Mouse (Mus musculus): Measurements from ENCODE around the gene Orm3. TPM values are rescaled to one million over a fixed set of nuclear protein-coding genes. Genes with fewer than 3 reads are reported as not detected.

Orm3 gene
- total RNA-seq, 2 experiments from 2014 or later = not detected

GRCm38 (mm10) chr4:63398854-63399609 lies 43.1 kb downstream of the Orm3 start:
- intact Hi-C loops (cut with DNase I) = loop anchor here (2.0 kb wide), 1 partner anchor 24 kb away; no protein-coding TSS in a partner anchor
- no peak for DNase-seq (ENCODE audit: low spot score in 2 of 2)

GRCm38 (mm10) chr4:63399691-63400270 lies 43.8 kb downstream of the Orm3 start:
- DNase-seq (ENCODE audit: low spot score in 2 of 2) = no peak
- intact Hi-C loops (cut with DNase I) = loop anchor here (2.0 kb wide), 1 partner anchor 25 kb away; no protein-coding TSS in a partner anchor

GRCm38 (mm10) chr4:63400541-63401306 lies 44.8 kb downstream of the Orm3 start:
- DNase-seq (ENCODE audit: low spot score in 2 of 2) = no peak
- intact Hi-C loops (cut with DNase I) = no loop called here

GRCm38 (mm10) chr4:63401620-63402019 lies 45.7 kb downstream of the Orm3 start:
- intact Hi-C loops (cut with DNase I) = no loop called here
- DNase-seq (ENCODE audit: low spot score in 2 of 2) = no peak

- DNase-seq (ENCODE audit: low spot score in 2 of 2) = no peak
- intact Hi-C loops (cut with DNase I) = no loop called here
Observed at GRCm38 (mm10) chr4:63402056-63402455, 46.1 kb downstream of the Orm3 start.

- DNase-seq (ENCODE audit: low spot score in 2 of 2) = no peak
- intact Hi-C loops (cut with DNase I) = no loop called here
Observed at GRCm38 (mm10) chr4:63402558-63402957, 46.6 kb downstream of the Orm3 start.

GRCm38 (mm10) chr4:63403040-63403959 lies 47.3 kb downstream of the Orm3 start, which contains the start of gene Akna:
TSS of gene Akna (minus strand) at chr4:63403354.
- peak; percentile 60 to 72 for DNase-seq (ENCODE audit: low spot score in 2 of 2)
- intact Hi-C loops (cut with DNase I) = no loop called here

- DNase-seq (ENCODE audit: low spot score in 2 of 2) = no peak
- intact Hi-C loops (cut with DNase I) = no loop called here
Observed at GRCm38 (mm10) chr4:63404205-63404604, 48.2 kb downstream of the Orm3 start.

GRCm38 (mm10) chr4:63405051-63405450 lies 49.1 kb downstream of the Orm3 start:
- DNase-seq (ENCODE audit: low spot score in 2 of 2) = no peak
- intact Hi-C loops (cut with DNase I) = no loop called here

- intact Hi-C loops (cut with DNase I) = no loop called here
- DNase-seq (ENCODE audit: low spot score in 2 of 2) = no peak
Observed at GRCm38 (mm10) chr4:63405683-63406082, 49.7 kb downstream of the Orm3 start.

GRCm38 (mm10) chr4:63408247-63408646 lies 52.3 kb downstream of the Orm3 start:
- DNase-seq (ENCODE audit: low spot score in 2 of 2) = no peak
- intact Hi-C loops (cut with DNase I) = loop anchor here (2.0 kb wide), 1 partner anchor 39 kb away; no protein-coding TSS in a partner anchor

- peak in 1 of 2 experiments; percentile 43 for DNase-seq (ENCODE audit: low spot score in 2 of 2)
- intact Hi-C loops (cut with DNase I) = loop anchor here (2.0 kb wide), 1 partner anchor 40 kb away; no protein-coding TSS in a partner anchor
Observed at GRCm38 (mm10) chr4:63408649-63409048, 52.7 kb downstream of the Orm3 start.

Other genes with a start within 250 kb of the Orm3 start
- gene Ambp, start 201.4 kb upstream of the Orm3 start, total RNA-seq (2021) = not detected
- gene Kif12, start 184.0 kb upstream of the Orm3 start, total RNA-seq (2021) = not detected
- 1 to 10 TPM; 2.2 to 4.3 TPM for gene Col27a1, start 142.2 kb upstream of the Orm3 start, total RNA-seq (2021)
- not detected for gene Orm1, start 11.6 kb upstream of the Orm3 start, total RNA-seq (2021)
- gene Orm2, start 6.3 kb downstream of the Orm3 start, total RNA-seq (2021) = not detected
- gene Akna, start 47.2 kb downstream of the Orm3 start, total RNA-seq (2021) = 1 to 10 TPM; 2.5 to 4.4 TPM
- 10 to 100 TPM; 41.5 to 50.6 TPM for gene Whrn, start 139.8 kb downstream of the Orm3 start, total RNA-seq (2021)
- 100 to 1,000 TPM; 133 to 150 TPM for gene Atp6v1g1, start 188.6 kb downstream of the Orm3 start, total RNA-seq (2021)
- gene Tmem268, start 202.6 kb downstream of the Orm3 start, total RNA-seq (2021) = 10 to 100 TPM; 14.0 to 14.6 TPM
- gene Gm11213, start 249.1 kb downstream of the Orm3 start, total RNA-seq (2021) = not detected